Comparison of ENCODE assay signal across 25 mouse cellular contexts in genomic region chr11:55017201-55017600, GRCm38 (mm10). TPM values are rescaled to one million over a fixed set of nuclear protein-coding genes. Genes with fewer than 3 reads are reported as not detected.
DNase-seq lines count a peak whose midpoint lies in the region; ATAC-seq and TF ChIP-seq lines count a peak whose summit lies in the region.
"Had no signal": no experiment of that assay in that cellular context is flagged by ENCODE, and none has a peak within 500 bp of the region (broad histone marks: within the 10 kb centered on the region; RNA-seq: fewer than 3 reads in every experiment).

No protein-coding gene starts in this region.

- H3K36me3 ChIP-seq in heart, embryonic 16.5 days (ENCODE audit: control insufficient read depth, insufficient read depth) = peaks cover 42% of the 10 kb centered on the region

- peak overlapping the region; percentile 90 for H3K27ac ChIP-seq in gastrocnemius, adult 2 months
- peak overlapping the region; percentile 87 for H3K27ac ChIP-seq in heart, embryonic 16.5 days (ENCODE audit: low read length)
- peak overlapping the region; percentile 57 for H3K27ac ChIP-seq in cortical plate, adult 2 months (ENCODE audit: insufficient read depth, low read length)
- H3K27ac ChIP-seq: embryonic facial prominence, embryonic 12.5 days; liver, embryonic 14.5 days; neural tube, embryonic 12.5 days had no signal

- TF ChIP-seq CTCF in gastrocnemius, adult 2 months (IDR thresholded peaks at IDR 0.05) = no peak
- no peak for TF ChIP-seq CTCF in cortical plate, adult 2 months (IDR thresholded peaks at IDR 0.05; ENCODE audit: extremely low read depth, insufficient read depth, low read length)

- intact Hi-C loops in gastrocnemius, adult 2 months (cut with DNase I) = loop anchor here (2.0 kb wide), 1 partner anchor 16 kb away; the partner anchor contains the start of gene Anxa6
- intact Hi-C loops in heart, postnatal 36 days (cut with DNase I) = no loop called here

- H3K4me1 ChIP-seq in heart, embryonic 16.5 days (ENCODE audit: control insufficient read depth, insufficient read depth, low read length) = peaks cover 74% of the 10 kb centered on the region
- H3K4me1 ChIP-seq in cortical plate, adult 2 months (ENCODE audit: control insufficient read depth, insufficient read depth, low read length) = peaks cover 19% of the 10 kb centered on the region

- no peak for TF ChIP-seq POLR2A in cortical plate, adult 2 months (IDR thresholded peaks at IDR 0.05; ENCODE audit: extremely low read depth, insufficient read depth, low read length)

- no peaks in the 10 kb centered on the region for H3K27me3 ChIP-seq in heart, embryonic 16.5 days (ENCODE audit: control insufficient read depth, insufficient read depth, low read length)
- H3K27me3 ChIP-seq: embryonic facial prominence, embryonic 12.5 days; neural tube, embryonic 12.5 days had no signal

- DNase-seq in gastrocnemius, adult 2 months = no peak
- DNase-seq in gastrocnemius, postnatal 25 days = no peak
- no peak for DNase-seq in heart, postnatal 36 days
- DNase-seq in layer of hippocampus, postnatal 14 days (ENCODE audit: low spot score in 2 of 2) = peak; percentile 28 to 65
- DNase-seq in layer of hippocampus, postnatal 10 days (ENCODE audit: low spot score in 2 of 2) = no peak
- DNase-seq: adrenal gland, postnatal 14 days; cerebellum, postnatal 10 days; forebrain, postnatal 0 days; kidney, adult 9 months; kidney, postnatal 14 days; lung, embryonic 14.5 days; midbrain, embryonic 14.5 days; retina, postnatal 1 day; right cerebral cortex, postnatal 4 days; thymus, adult 2 months; thymus, postnatal 4 days had no signal

- no peaks in the 10 kb centered on the region for H3K9me3 ChIP-seq in heart, embryonic 16.5 days (replicated peaks; ENCODE audit: control insufficient read depth, low read length)
- H3K9me3 ChIP-seq: embryonic facial prominence, embryonic 12.5 days; neural tube, embryonic 12.5 days had no signal

- no peak overlapping the region for H3K4me2 ChIP-seq in heart, embryonic 16.5 days (ENCODE audit: low read depth, low read length)
- H3K4me2 ChIP-seq: embryonic facial prominence, embryonic 12.5 days; lung, embryonic 14.5 days; neural tube, embryonic 12.5 days had no signal

- ATAC-seq in heart, embryonic 16.5 days (replicated peaks; ENCODE audit: extremely low read depth, insufficient read depth, low FRiP score) = no peak
- ATAC-seq in megakaryocyte progenitor cell, adult 5-6 weeks (replicated peaks; ENCODE audit: poor library complexity) = no peak
- ATAC-seq: CD4-positive, CD25-positive, alpha-beta regulatory T cell, adult 4 months; forebrain, postnatal 0 days; hindbrain, embryonic 16.5 days; intestine, embryonic 16.5 days had no signal

- WGBS in heart, embryonic 16.5 days = 71% methylated on average over 2 of the region's 2 CpGs

- H3K4me3 ChIP-seq in gastrocnemius, adult 2 months = no peak overlapping the region
- no peak overlapping the region for H3K4me3 ChIP-seq in heart, embryonic 16.5 days (ENCODE audit: low read length)
- H3K4me3 ChIP-seq in cortical plate, adult 2 months (ENCODE audit: insufficient read depth, low read length) = no peak overlapping the region
- H3K4me3 ChIP-seq: embryonic facial prominence, embryonic 12.5 days; neural tube, embryonic 12.5 days had no signal

- no peak overlapping the region for H3K9ac ChIP-seq in heart, embryonic 16.5 days (ENCODE audit: low read length)
- H3K9ac ChIP-seq: embryonic facial prominence, embryonic 12.5 days; forebrain, postnatal 0 days; liver, embryonic 14.5 days; lung, embryonic 14.5 days; neural tube, embryonic 12.5 days had no signal

RNA-seq across cellular contexts. Expression of gene Anxa6, which starts 16.0 kb away (rescaled TPM):
- 100 to 1,000 TPM; 166 to 187 TPM for total RNA-seq in gastrocnemius, adult 2 months (2021)
- 100 to 1,000 TPM; 180 to 209 TPM for total RNA-seq in gastrocnemius, postnatal 25 days (2021)
- polyA plus RNA-seq in heart, embryonic 16.5 days (2015; fragmentation: Nextera tagmentation; extraction: Ambion mirVana) = 340 and 364 TPM in 2 replicates
- 100 to 1,000 TPM; 234 to 241 TPM for total RNA-seq in heart, postnatal 36 days (2021)
- 10 to 100 TPM; 90.3 to 93.8 TPM for total RNA-seq in layer of hippocampus, postnatal 14 days (2021)
- total RNA-seq in layer of hippocampus, postnatal 10 days (2021) = 10 to 100 TPM; 88.4 to 88.7 TPM
- 89.3 and 93.8 TPM in 2 replicates for polyA plus RNA-seq in cortical plate, adult 2 months (2012; rRNA removed)
- total RNA-seq in megakaryocyte progenitor cell, adult 5-6 weeks (2015) = 35.7 and 37.4 TPM in 2 replicates
- total RNA-seq in megakaryocyte progenitor cell, adult 5-6 weeks (2017) = 63.2 and 82.4 TPM in 2 replicates

RNA-seq across cellular contexts. Expression of gene Tnip1, which starts 54.5 kb away (rescaled TPM):
- total RNA-seq in gastrocnemius, adult 2 months (2021) = 10 to 100 TPM; 29.8 to 31.7 TPM
- total RNA-seq in gastrocnemius, postnatal 25 days (2021) = 10 to 100 TPM; 27.6 to 31.9 TPM
- 20.0 and 24.7 TPM in 2 replicates for polyA plus RNA-seq in heart, embryonic 16.5 days (2015; fragmentation: Nextera tagmentation; extraction: Ambion mirVana)
- total RNA-seq in heart, postnatal 36 days (2021) = 10 to 100 TPM; 29.2 to 29.4 TPM
- total RNA-seq in layer of hippocampus, postnatal 14 days (2021) = 10 to 100 TPM; 34.3 to 34.4 TPM
- 10 to 100 TPM; 29.0 to 32.2 TPM for total RNA-seq in layer of hippocampus, postnatal 10 days (2021)
- polyA plus RNA-seq in cortical plate, adult 2 months (2012; rRNA removed) = 22.7 and 25.3 TPM in 2 replicates
- 27.6 and 31.8 TPM in 2 replicates for total RNA-seq in megakaryocyte progenitor cell, adult 5-6 weeks (2015)
- 33.8 and 38.6 TPM in 2 replicates for total RNA-seq in megakaryocyte progenitor cell, adult 5-6 weeks (2017)

Comparison
In these comparisons a context has a peak if more than half of its experiments do, and no peak if none do; other contexts are left out.
1. DNase-seq: peak in layer of hippocampus, postnatal 14 days (2 of 2); none in gastrocnemius, adult 2 months (single experiment), gastrocnemius, postnatal 25 days (single experiment), heart, postnatal 36 days (0 of 2) and layer of hippocampus, postnatal 10 days (0 of 2).
2. Peak in every context shown above with its lines, with median percentiles within 50 percentile points of each other: H3K27ac ChIP-seq.